Mouse (Mus musculus): Measurements from ENCODE around the gene Erbb3. TPM values are rescaled to one million over a fixed set of nuclear protein-coding genes. Genes with fewer than 3 reads are reported as not detected.

Erbb3 gene
- polyA plus RNA-seq, 1 experiment from 2014 or later = 22.9 TPM

DNA sequence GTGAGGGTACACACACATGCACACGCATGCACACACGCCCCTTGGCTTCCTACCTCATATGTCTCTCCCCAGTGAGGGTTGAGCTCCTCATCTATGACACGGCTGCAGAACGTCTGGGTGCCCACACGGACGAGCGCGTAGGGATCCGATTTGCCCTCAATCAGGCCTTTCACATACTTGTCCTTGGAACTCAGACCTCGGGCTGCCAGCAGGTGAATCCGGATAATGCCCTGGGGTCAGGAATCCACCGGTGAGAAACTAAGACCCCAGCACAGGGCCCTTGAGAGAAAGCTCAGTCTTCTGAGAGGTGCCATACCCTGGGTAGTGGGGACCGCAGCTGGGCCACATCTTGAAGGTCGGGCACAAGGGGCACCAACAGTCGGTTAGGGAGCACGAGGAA is 68.9 kb downstream of the Erbb3 start:
- Histone ChIP-seq H3K9me3 (no peaks in the 10 kb centered on the region), H3K4me3 (no peak overlapping the region), H3K36me3 (peaks cover 19% of the 10 kb centered on the region; the same call in 1 of the 2 replicates), H3K9ac (no peak overlapping the region), H3K4me1 (peaks cover 10% of the 10 kb centered on the region), H3K27me3 (peaks cover 7% of the 10 kb centered on the region), H3K4me2 (no peak overlapping the region), H3K27ac (no peak overlapping the region)
- ATAC-seq (ENCODE audit: borderline replicate concordance, extremely low read depth, low FRiP score, low TSS enrichment) = no peak
- WGBS = 85% methylated on average over 16 of the region's 16 CpGs

DNA sequence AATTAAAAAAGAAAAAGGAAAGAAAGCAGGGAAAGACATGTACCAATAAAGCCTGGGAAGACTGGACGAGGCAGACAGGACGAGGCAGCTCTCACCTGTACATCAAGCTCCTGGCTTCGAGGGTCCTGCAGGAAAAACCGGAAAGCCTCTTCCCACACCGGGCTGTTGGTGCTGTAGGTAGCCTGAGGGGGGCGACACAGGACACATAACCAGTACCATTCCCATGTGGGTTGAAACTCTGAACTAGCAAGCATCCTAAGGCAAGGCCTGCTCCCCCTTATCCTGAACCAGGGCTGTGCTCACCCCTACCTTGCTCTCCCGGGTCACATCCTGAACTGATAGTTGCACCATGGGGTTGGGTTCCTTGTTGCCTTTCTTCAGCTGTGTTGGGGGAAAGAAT is 70.6 kb downstream of the Erbb3 start:
- H3K27ac ChIP-seq = no peak overlapping the region
- H3K27me3 ChIP-seq = peaks cover 4% of the 10 kb centered on the region
- no peak overlapping the region for H3K9ac ChIP-seq
- H3K4me2 ChIP-seq = no peak overlapping the region
- no peaks in the 10 kb centered on the region for H3K9me3 ChIP-seq
- no peak for ATAC-seq (ENCODE audit: borderline replicate concordance, extremely low read depth, low FRiP score, low TSS enrichment)
- peaks cover 22% of the 10 kb centered on the region; the same call in 1 of the 2 replicates for H3K36me3 ChIP-seq
- no peak overlapping the region for H3K4me3 ChIP-seq
- 68% methylated on average over 7 of the region's 7 CpGs for WGBS
- H3K4me1 ChIP-seq = peaks cover under 1% of the 10 kb centered on the region; the same call in 1 of the 2 replicates

Small RNAs within 50 kb of the gene (microRNA-seq; reads per million reads assigned to microRNA genes)
- not detected for gene Gm47275
- gene Mir6917 = not detected

Other genes with a start within 250 kb of the Erbb3 start
- gene Coq10a, start 220.7 kb downstream of the Erbb3 start, polyA plus RNA-seq (2015; fragmentation: Nextera tagmentation; extraction: Ambion mirVana) = 12.5 and 12.6 TPM in 2 replicates
- gene Ankrd52, start 212.5 kb downstream of the Erbb3 start, polyA plus RNA-seq (2015; fragmentation: Nextera tagmentation; extraction: Ambion mirVana) = 13.0 and 14.9 TPM in 2 replicates
- gene Slc39a5, start 188.4 kb downstream of the Erbb3 start, polyA plus RNA-seq (2015; fragmentation: Nextera tagmentation; extraction: Ambion mirVana) = 0.31 and 0.99 TPM in 2 replicates
- 72.1 and 75.7 TPM in 2 replicates for gene Nabp2, start 178.2 kb downstream of the Erbb3 start, polyA plus RNA-seq (2015; fragmentation: Nextera tagmentation; extraction: Ambion mirVana)
- gene Rnf41, start 178.0 kb downstream of the Erbb3 start, polyA plus RNA-seq (2015; fragmentation: Nextera tagmentation; extraction: Ambion mirVana) = 39.8 and 42.1 TPM in 2 replicates
- 70.2 and 74.7 TPM in 2 replicates for gene Smarcc2, start 130.4 kb downstream of the Erbb3 start, polyA plus RNA-seq (2015; fragmentation: Nextera tagmentation; extraction: Ambion mirVana)
- gene Myl6, start 95.5 kb downstream of the Erbb3 start, polyA plus RNA-seq (2015; fragmentation: Nextera tagmentation; extraction: Ambion mirVana) = 1,477 and 1,532 TPM in 2 replicates
- gene Myl6b, start 91.0 kb downstream of the Erbb3 start, polyA plus RNA-seq (2015; fragmentation: Nextera tagmentation; extraction: Ambion mirVana) = 2.9 and 4.3 TPM in 2 replicates
- gene Esyt1, start 63.8 kb downstream of the Erbb3 start, polyA plus RNA-seq (2015; fragmentation: Nextera tagmentation; extraction: Ambion mirVana) = 28.8 and 31.5 TPM in 2 replicates
- gene Zc3h10, start 41.9 kb downstream of the Erbb3 start, polyA plus RNA-seq (2015; fragmentation: Nextera tagmentation; extraction: Ambion mirVana) = 14.6 and 14.9 TPM in 2 replicates
- 3,783 and 4,172 TPM in 2 replicates for gene Rpl41, start 40.3 kb downstream of the Erbb3 start, polyA plus RNA-seq (2015; fragmentation: Nextera tagmentation; extraction: Ambion mirVana)
- 194 and 200 TPM in 2 replicates for gene Pa2g4, start 23.7 kb downstream of the Erbb3 start, polyA plus RNA-seq (2015; fragmentation: Nextera tagmentation; extraction: Ambion mirVana)
- 711 and 777 TPM in 2 replicates for gene Rps26, start 37.1 kb upstream of the Erbb3 start, polyA plus RNA-seq (2015; fragmentation: Nextera tagmentation; extraction: Ambion mirVana)
- 1.6 and 2.2 TPM in 2 replicates for gene Ikzf4, start 56.3 kb upstream of the Erbb3 start, polyA plus RNA-seq (2015; fragmentation: Nextera tagmentation; extraction: Ambion mirVana)
- 12.3 and 13.8 TPM in 2 replicates for gene Suox, start 84.4 kb upstream of the Erbb3 start, polyA plus RNA-seq (2015; fragmentation: Nextera tagmentation; extraction: Ambion mirVana)
- gene Rab5b, start 106.6 kb upstream of the Erbb3 start, polyA plus RNA-seq (2015; fragmentation: Nextera tagmentation; extraction: Ambion mirVana) = 73.8 and 77.8 TPM in 2 replicates
- 1.2 and 1.3 TPM in 2 replicates for gene Pmel, start 114.5 kb upstream of the Erbb3 start, polyA plus RNA-seq (2015; fragmentation: Nextera tagmentation; extraction: Ambion mirVana)
- 108 and 110 TPM in 2 replicates for gene Cdk2, start 115.4 kb upstream of the Erbb3 start, polyA plus RNA-seq (2015; fragmentation: Nextera tagmentation; extraction: Ambion mirVana)
- 9.5 and 10.5 TPM in 2 replicates for gene Dgka, start 155.2 kb upstream of the Erbb3 start, polyA plus RNA-seq (2015; fragmentation: Nextera tagmentation; extraction: Ambion mirVana)
- gene Pym1, start 158.2 kb upstream of the Erbb3 start, polyA plus RNA-seq (2015; fragmentation: Nextera tagmentation; extraction: Ambion mirVana) = 37.9 and 39.8 TPM in 2 replicates
- gene Mmp19, start 201.3 kb upstream of the Erbb3 start, polyA plus RNA-seq (2015; fragmentation: Nextera tagmentation; extraction: Ambion mirVana) = 2.9 and 4.0 TPM in 2 replicates
- 50.1 and 55.2 TPM in 2 replicates for gene Dnajc14, start 214.4 kb upstream of the Erbb3 start, polyA plus RNA-seq (2015; fragmentation: Nextera tagmentation; extraction: Ambion mirVana)
- 15.8 and 16.6 TPM in 2 replicates for gene Tmem198b, start 214.7 kb upstream of the Erbb3 start, polyA plus RNA-seq (2015; fragmentation: Nextera tagmentation; extraction: Ambion mirVana)
- gene Sarnp, start 227.7 kb upstream of the Erbb3 start, polyA plus RNA-seq (2015; fragmentation: Nextera tagmentation; extraction: Ambion mirVana) = 206 and 214 TPM in 2 replicates
- 69.2 and 77.7 TPM in 2 replicates for gene Ormdl2, start 232.0 kb upstream of the Erbb3 start, polyA plus RNA-seq (2015; fragmentation: Nextera tagmentation; extraction: Ambion mirVana)

Data from lung, embryonic 15.5 days (tissue).